Mouse (Mus musculus) bone marrow macrophage, adult 2 months (primary cell): ENCODE data around the gene Mcoln3.

ENCODE experiments used
- CTCF ChIP-seq: IDR thresholded peaks from 2 replicates; pipeline ENCODE4 v1.5.1; 2012; ENCODE audit warnings: low read depth, mild to moderate bottlenecking, low read length, moderate library complexity
- POLR2A ChIP-seq: IDR thresholded peaks from 2 replicates; pipeline ENCODE4 v1.6.1; 2012; ENCODE audit warnings: mild to moderate bottlenecking, low read depth, low read length, borderline replicate concordance

DNA sequence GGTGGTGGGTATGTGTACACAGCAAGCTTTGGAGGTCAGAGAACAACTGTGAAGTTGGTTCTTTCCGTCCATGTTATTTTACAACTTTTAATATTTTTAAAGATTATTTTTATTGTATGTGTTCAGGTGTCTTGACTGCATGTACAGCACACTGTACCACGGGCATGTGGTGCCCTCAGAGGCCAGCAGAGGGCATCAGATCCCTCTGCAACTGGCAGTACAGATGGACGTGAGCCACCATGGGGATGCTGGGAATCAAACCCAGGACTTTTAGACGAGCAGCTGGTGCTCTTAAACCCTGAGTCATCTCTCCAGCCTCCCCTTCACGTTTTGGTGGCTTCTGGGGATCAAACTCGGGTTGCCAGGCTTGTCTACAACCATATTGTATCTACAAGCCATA lies 15.2 kb upstream of the Mcoln3 start:
- no peak for TF ChIP-seq POLR2A
- TF ChIP-seq CTCF, result no peak
